Mouse (Mus musculus) cerebellum, adult (tissue): Measurements from ENCODE around the gene Dtx1.

Experiments
- ATAC-seq: cut with Nextera tagmentation; 2 replicates; pipeline ENCODE4 v1.9.2; 2017; ENCODE audit warnings: mild to moderate bottlenecking, moderate library complexity, mixed read lengths; ENCODE audit not compliant: insufficient number of reproducible peaks, low FRiP score, low TSS enrichment

Gene Dtx1

DNA sequence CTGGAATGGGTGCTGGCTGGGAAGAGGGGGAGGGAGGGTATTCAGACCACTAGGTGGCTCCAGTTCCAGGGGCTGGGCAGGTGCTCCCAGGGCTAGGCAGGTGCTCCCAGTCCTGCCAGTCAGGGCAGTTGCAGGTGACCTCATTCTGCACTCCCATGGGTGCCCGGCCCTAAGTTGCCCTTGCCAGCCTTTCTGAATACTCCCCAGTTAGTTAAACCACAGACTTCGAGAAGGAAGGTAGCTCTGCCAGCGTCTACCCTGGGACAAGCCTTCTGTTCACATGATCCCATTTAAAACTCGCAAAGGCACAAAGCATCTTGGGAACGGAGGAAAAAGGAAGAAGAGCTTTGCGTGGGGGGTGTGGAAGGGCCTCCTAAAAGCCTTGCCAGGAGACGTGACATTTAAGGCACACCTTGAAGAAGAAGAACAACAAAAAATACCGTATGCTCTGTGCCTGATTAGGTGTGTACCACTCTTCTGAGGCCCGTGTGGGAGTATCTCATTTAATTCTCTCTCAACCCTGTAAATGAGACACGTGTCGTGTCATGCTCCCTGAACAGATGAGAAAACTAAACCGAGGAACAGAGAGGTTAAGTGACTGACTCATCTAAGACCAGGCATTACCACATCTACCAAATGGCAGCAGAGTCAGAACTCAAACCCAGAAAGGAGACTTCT is 63.8 kb downstream of the Dtx1 start:
- ATAC-seq = no peak

DNA sequence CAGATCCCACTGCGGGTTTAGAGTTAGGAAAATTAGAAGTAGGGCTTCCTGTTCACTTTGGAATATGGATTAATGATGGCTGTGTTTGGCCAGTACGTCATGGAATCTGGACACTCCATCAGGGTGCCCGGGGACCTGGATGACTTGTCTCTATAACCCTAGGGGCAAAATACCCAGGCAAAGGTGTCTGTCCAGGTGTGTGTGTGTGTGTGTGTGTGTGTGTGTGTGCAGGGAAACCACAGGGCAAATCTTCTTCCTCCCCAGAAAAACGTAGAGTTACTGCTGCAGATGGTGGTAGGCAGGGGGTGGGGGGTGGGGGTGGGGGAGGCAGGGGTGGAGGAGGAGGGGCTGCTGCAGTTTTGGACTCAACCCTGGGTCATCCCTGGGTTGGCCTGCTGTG is 64.4 kb downstream of the Dtx1 start:
- no peak for ATAC-seq

DNA sequence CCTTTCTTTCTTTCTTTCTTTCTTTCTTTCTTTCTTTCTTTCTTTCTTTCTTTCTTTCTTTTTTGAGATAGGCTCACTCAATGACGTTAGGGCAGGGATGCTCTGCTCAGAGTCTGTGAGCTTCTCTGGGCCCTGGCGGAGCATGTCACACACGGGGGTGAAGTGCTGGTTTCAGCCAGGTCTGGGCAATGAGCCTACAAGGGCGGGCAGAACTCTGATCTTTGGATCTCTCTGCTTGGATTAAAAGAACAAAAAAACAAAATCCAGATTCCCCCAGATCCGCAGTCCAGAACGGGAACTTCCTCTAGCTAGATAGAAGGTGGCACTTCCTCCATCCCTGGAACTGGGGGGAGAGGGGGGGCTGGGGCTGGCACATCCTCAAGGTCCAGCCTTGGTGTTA is 65.9 kb downstream of the Dtx1 start:
- ATAC-seq = no peak

- ATAC-seq = no peak
Observed at GRCm38 (mm10) chr5:120644227-120644626, 67.5 kb downstream of the Dtx1 start.

- ATAC-seq = peak; percentile 29; the same call in 1 of the 2 replicates
Observed at GRCm38 (mm10) chr5:120643365-120644085, 68.2 kb downstream of the Dtx1 start.

DNA sequence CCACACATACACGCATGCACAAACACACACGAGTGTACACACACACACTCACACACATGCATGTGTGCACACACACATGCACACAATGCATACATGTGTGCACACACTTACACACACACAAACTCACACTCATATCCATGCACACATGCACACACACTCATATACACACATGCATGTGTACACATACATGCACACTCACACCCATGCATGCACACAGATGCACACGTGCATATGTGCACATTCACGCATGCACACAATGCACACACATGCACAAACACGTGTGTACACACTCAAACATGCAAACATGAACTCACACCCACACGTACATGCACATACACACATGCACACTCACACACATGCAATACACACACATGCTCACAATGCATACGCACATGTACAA is 71.6 kb downstream of the Dtx1 start:
- ATAC-seq = no peak

DNA sequence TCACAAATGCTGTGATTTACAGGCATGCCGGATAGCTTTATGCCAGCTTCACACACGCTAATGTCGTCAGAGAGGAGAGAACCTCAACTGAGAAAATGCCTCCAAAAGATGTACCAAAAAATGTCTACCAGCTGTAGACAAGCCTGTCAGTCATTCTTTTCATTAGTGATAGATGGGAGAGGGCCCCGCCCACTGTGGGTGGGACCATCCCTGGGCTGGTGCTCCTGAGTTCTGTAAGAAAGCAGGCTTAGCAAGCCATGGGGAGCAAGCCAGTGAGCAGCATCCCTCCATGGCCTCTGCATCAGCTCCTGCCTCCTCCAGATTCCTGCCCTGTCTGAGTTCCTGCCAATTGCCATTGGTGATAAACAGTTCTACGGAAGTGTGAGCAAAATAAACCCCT is 76.1 kb downstream of the Dtx1 start:
- ATAC-seq = no peak

GRCm38 (mm10) chr5:120634860-120635259 is 76.9 kb downstream of the Dtx1 start:
- no peak for ATAC-seq

DNA sequence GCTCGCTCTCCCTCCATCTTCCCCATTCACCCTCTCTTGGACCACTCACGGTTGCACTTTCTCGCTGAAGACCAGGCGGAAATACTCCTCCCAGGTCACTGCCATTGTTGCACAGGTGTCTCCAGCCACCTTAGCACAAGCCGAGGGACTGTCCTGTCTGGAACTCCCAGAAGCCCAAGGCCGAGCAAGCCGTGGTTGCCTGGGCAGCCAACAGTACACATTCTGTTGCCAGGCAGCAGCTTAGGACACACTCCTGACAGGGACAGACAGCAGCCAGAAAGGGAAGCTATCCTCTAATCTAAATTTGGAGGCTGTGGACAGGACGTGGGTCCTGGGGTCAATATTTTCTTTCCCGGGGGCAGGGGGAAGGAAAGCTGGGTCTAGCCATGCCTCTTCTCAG is 77.6 kb downstream of the Dtx1 start, which contains the start of gene Cfap73:
Gene Cfap73 (minus strand): TSS at position 105 of the 400 bp plus-strand sequence.
- ATAC-seq = no peak

DNA sequence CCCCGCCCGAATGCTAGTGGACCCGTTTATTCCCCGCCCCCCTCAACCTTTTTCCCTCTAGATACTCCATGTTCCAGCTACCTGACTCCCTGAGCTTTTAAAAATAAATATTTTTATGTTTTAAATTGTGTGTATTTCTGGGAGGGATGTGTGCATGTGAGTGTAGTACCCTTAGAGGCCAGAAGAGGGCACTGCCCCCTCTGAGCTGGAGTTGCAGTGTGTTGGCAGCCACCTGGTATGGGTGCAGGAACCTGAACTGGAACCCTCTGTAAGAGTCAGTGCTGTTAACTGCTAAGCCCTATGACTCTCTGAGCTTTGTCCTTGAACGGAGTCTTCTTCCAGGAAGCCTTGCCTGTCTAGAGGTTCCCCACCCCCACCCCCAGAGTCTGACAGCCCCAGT is 79.8 kb downstream of the Dtx1 start:
- ATAC-seq = no peak

- no peak for ATAC-seq
Observed at GRCm38 (mm10) chr5:120631128-120631527, 80.6 kb downstream of the Dtx1 start.
